Mouse (Mus musculus): ENCODE measurements at regions not wholly inside any gene's neighbourhood (a gene's known extent, or its start where the extent isn't known, plus 50 kb on each side); places are given as distances from the start of the nearest gene placed in this dataset.

DNA sequence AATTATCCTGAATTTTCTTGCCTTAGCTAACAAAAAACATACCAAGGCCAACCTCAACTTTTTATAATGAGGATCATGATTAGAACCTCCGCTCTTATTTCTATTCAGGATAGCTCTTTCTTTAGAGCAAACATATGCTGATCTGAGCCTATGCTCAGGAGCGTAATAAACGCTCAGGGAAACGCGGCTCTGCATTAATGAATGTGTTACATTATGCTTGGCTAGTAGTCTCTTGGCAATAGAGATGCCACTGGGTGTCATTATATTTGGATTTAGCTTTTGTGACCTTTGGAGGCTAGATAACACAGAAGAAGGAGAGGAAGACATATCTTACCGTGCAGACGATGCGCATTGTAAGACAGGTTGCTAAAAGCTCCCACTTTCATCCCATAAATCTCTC lies 246.4 kb upstream of the 4930583I09Rik start:
- Histone ChIP-seq H3K4me1 (ENCODE audit: control insufficient read depth, insufficient read depth, insufficient read length, low read length) (no peaks in the 10 kb centered on the region), H3K27me3 (ENCODE audit: control insufficient read depth, insufficient read depth, low read length) (no peaks in the 10 kb centered on the region), H3K36me3 (ENCODE audit: control insufficient read depth, insufficient read depth, low read length) (no peaks in the 10 kb centered on the region), H3K4me3 (ENCODE audit: low read depth, low read length) (no peak overlapping the region), H3K27ac (ENCODE audit: insufficient read depth, low read depth, low read length) (no peak overlapping the region)
- TF ChIP-seq POLR2A (IDR thresholded peaks at IDR 0.05; ENCODE audit: low read depth, low read length) (no peak), CTCF (IDR thresholded peaks at IDR 0.05; ENCODE audit: extremely low read depth, insufficient read length, insufficient replicate concordance, low read depth, low read length) (no peak)
- 88% methylated on average over 8 of the region's 8 CpGs for WGBS

DNA sequence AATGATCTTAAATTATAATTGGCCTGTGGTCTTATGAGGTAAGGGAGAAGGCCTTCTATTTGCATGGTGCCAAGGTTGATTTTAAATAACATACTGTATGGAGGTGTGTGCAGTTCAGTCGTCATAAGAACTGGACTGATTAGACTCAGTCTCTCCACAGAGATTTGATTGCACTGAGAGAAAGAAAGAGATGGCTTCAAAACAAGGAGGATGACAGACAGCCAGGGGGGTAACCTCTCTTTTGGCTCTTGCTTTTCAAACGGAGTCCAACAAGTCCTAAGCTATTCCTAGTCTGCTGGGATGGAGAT lies 245.9 kb upstream of the 4930583I09Rik start:
- Histone ChIP-seq H3K4me1 (ENCODE audit: control insufficient read depth, insufficient read depth, insufficient read length, low read length) (no peaks in the 10 kb centered on the region), H3K27ac (ENCODE audit: insufficient read depth, low read depth, low read length) (no peak overlapping the region)
- WGBS, result 73% methylated on average over 2 of the region's 2 CpGs

DNA sequence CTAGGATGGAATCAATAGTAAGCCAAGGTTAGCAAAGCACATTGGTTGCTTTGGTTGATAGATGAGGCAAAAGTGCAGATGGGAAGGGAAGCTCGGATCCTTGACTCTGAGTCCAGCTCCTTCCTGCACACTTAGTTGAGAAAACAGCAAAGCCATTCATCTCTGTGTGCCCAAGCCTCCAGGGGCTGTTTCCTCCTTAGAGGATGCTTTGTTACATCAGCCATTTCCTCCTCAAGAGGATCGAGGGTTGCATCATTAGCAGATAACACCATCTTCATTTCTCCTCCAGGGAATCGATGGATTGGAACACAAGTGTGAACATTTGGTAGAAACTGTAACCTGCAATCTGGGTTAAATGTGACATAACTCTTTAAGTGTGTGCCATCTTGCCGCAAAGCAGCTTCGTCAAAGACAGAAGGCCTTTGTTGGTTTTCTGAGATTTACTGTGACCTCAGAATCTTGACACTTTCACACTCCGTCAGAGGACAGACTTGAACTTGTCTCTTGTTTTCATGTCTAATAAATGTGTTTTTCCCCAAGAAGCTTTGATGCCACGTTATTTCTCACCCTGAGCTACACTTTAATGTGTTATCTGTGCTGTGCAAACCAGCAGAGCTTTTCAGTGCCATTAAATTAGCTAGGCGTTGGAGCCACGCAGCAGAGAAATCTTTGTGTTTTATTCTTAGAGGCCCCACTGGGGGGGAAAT lies 245.4 kb upstream of the 4930583I09Rik start:
- Histone ChIP-seq H3K27me3 (ENCODE audit: control insufficient read depth, insufficient read depth, low read length) (no peaks in the 10 kb centered on the region), H3K36me3 (ENCODE audit: control insufficient read depth, insufficient read depth, low read length) (no peaks in the 10 kb centered on the region), H3K27ac (ENCODE audit: insufficient read depth, low read depth, low read length) (no peak overlapping the region), H3K4me1 (ENCODE audit: control insufficient read depth, insufficient read depth, insufficient read length, low read length) (no peaks in the 10 kb centered on the region), H3K4me3 (ENCODE audit: low read depth, low read length) (no peak overlapping the region)
- WGBS, result 74% methylated on average over 9 of the region's 9 CpGs
- no peak for TF ChIP-seq CTCF (IDR thresholded peaks at IDR 0.05; ENCODE audit: extremely low read depth, insufficient read length, insufficient replicate concordance, low read depth, low read length)
- no peak for TF ChIP-seq POLR2A (IDR thresholded peaks at IDR 0.05; ENCODE audit: low read depth, low read length)

More for the DNA sequence above, 245.9 kb upstream of the 4930583I09Rik start:
- Histone ChIP-seq H3K36me3 (ENCODE audit: control insufficient read depth, insufficient read depth, low read length) (no peaks in the 10 kb centered on the region), H3K4me3 (ENCODE audit: low read depth, low read length) (no peak overlapping the region), H3K27me3 (ENCODE audit: control insufficient read depth, insufficient read depth, low read length) (no peaks in the 10 kb centered on the region)
- TF ChIP-seq POLR2A (IDR thresholded peaks at IDR 0.05; ENCODE audit: low read depth, low read length) (no peak), CTCF (IDR thresholded peaks at IDR 0.05; ENCODE audit: extremely low read depth, insufficient read length, insufficient replicate concordance, low read depth, low read length) (no peak)

DNA sequence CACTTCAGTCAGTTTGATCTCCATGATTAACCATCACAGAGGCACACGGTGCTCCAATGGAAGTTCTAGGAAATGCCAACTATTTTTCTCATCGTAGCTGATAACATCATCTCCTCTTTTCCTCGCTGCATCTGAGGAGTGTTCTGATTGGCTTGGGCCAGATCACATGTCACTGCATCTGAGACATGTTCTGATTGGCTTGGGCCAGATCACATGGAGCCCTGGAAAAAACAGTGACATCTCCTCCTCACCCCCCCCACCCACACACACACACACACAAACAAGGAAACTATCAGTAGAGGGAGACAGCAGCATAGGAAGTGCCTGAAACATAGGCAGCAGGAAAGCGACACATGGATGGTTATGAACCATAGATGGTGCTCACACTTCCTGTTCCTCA lies 239.0 kb upstream of the 4930583I09Rik start:
- no peaks in the 10 kb centered on the region for H3K36me3 ChIP-seq (ENCODE audit: control insufficient read depth, insufficient read depth, low read length)
- no peak overlapping the region for H3K4me3 ChIP-seq (ENCODE audit: low read depth, low read length)
- TF ChIP-seq POLR2A (IDR thresholded peaks at IDR 0.05; ENCODE audit: low read depth, low read length), result no peak
- TF ChIP-seq CTCF (IDR thresholded peaks at IDR 0.05; ENCODE audit: extremely low read depth, insufficient read length, insufficient replicate concordance, low read depth, low read length), result no peak
- H3K4me1 ChIP-seq (ENCODE audit: control insufficient read depth, insufficient read depth, insufficient read length, low read length), result no peaks in the 10 kb centered on the region
- WGBS, result 85% methylated on average over 4 of the region's 4 CpGs
- H3K27me3 ChIP-seq (ENCODE audit: control insufficient read depth, insufficient read depth, low read length), result no peaks in the 10 kb centered on the region
- H3K27ac ChIP-seq (ENCODE audit: insufficient read depth, low read depth, low read length), result no peak overlapping the region

DNA sequence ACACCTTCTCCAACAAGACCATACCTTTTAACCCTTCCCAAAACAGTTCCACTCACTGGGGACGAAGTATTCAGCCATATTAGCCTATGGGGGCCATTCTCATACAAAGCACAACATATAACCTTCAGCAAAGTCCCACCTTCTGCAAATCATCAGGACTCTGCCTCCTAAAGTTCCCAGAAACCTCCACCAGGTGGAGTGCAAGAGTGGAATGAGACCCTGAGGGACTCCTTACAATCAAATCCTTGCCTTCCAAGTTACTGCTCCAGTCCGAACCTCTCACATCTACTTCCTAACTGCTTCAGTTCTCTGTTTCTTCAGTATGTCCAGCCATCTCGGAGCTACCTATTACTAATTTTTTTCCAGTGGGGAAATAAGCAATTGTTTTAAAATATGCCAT lies 235.2 kb upstream of the 4930583I09Rik start:
- no peak overlapping the region for H3K4me3 ChIP-seq (ENCODE audit: low read depth, low read length)
- H3K27ac ChIP-seq (ENCODE audit: insufficient read depth, low read depth, low read length), result no peak overlapping the region
- H3K4me1 ChIP-seq (ENCODE audit: control insufficient read depth, insufficient read depth, insufficient read length, low read length), result no peaks in the 10 kb centered on the region
- H3K36me3 ChIP-seq (ENCODE audit: control insufficient read depth, insufficient read depth, low read length), result no peaks in the 10 kb centered on the region
- H3K27me3 ChIP-seq (ENCODE audit: control insufficient read depth, insufficient read depth, low read length), result no peaks in the 10 kb centered on the region
- TF ChIP-seq CTCF (IDR thresholded peaks at IDR 0.05; ENCODE audit: extremely low read depth, insufficient read length, insufficient replicate concordance, low read depth, low read length) (no peak), POLR2A (IDR thresholded peaks at IDR 0.05; ENCODE audit: low read depth, low read length) (no peak)
- WGBS, result 54% methylated on average over 3 of the region's 3 CpGs

DNA sequence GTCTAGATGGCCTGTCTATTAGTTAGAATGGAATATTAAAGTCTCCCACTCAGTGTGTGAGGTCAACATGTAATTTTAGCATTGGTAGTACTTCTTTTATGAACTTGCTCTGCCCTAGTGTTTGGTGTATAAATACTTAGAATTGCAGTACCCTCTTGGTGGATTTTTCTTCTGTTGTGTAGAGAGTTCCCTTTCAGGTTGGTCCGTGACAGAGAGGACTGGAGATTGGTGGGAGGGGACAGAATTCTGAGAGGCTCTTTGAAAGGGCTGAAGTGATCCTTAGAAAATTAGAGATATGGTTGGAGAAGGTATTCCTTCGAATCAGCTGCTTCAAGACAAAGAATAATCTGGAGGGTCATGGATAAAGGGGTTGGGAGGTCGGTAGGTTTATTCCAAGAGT lies 230.3 kb upstream of the 4930583I09Rik start:
- WGBS, result 76% methylated on average over 3 of the region's 3 CpGs
- H3K4me1 ChIP-seq (ENCODE audit: control insufficient read depth, insufficient read depth, insufficient read length, low read length), result no peaks in the 10 kb centered on the region
- H3K27ac ChIP-seq (ENCODE audit: insufficient read depth, low read depth, low read length), result no peak overlapping the region
- TF ChIP-seq POLR2A (IDR thresholded peaks at IDR 0.05; ENCODE audit: low read depth, low read length) (no peak), CTCF (IDR thresholded peaks at IDR 0.05; ENCODE audit: extremely low read depth, insufficient read length, insufficient replicate concordance, low read depth, low read length) (no peak)
- H3K36me3 ChIP-seq (ENCODE audit: control insufficient read depth, insufficient read depth, low read length), result no peaks in the 10 kb centered on the region
- H3K27me3 ChIP-seq (ENCODE audit: control insufficient read depth, insufficient read depth, low read length), result no peaks in the 10 kb centered on the region
- no peak overlapping the region for H3K4me3 ChIP-seq (ENCODE audit: low read depth, low read length)

DNA sequence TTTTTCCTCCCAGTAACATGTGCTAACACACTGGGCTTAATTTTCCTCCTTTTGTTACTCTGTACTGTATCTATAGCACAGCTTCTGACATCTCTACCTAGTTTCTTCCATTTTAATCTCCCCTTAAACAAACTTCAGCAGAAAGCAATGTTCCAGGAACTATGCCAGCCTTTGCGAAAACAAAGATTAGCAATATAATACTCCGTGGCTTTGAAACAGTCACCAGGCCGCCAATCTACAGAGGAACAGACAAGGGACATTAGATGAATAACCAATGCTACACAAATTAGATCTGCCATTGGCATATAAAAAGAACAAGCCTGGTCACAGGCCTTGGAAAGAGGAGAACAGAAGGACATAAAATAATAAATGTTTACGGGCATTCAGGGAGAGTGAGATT lies 220.2 kb upstream of the 4930583I09Rik start:
- Histone ChIP-seq H3K36me3 (ENCODE audit: control insufficient read depth, insufficient read depth, low read length) (no peaks in the 10 kb centered on the region), H3K4me1 (ENCODE audit: control insufficient read depth, insufficient read depth, insufficient read length, low read length) (no peaks in the 10 kb centered on the region), H3K4me3 (ENCODE audit: low read depth, low read length) (no peak overlapping the region), H3K27ac (ENCODE audit: insufficient read depth, low read depth, low read length) (no peak overlapping the region), H3K27me3 (ENCODE audit: control insufficient read depth, insufficient read depth, low read length) (no peaks in the 10 kb centered on the region)
- WGBS, result 25% methylated on average over 4 of the region's 4 CpGs
- TF ChIP-seq POLR2A (IDR thresholded peaks at IDR 0.05; ENCODE audit: low read depth, low read length) (no peak), CTCF (IDR thresholded peaks at IDR 0.05; ENCODE audit: extremely low read depth, insufficient read length, insufficient replicate concordance, low read depth, low read length) (no peak)

Measured in small intestine, adult 2 months (tissue).